Mouse (Mus musculus) MEL (cell line): Measurements from ENCODE around the gene Ttc30a2. TPM values are rescaled to one million over a fixed set of nuclear protein-coding genes. Genes with fewer than 3 reads are reported as not detected.

ENCODE experiments used
- DNase-seq: peaks from one replicate; pipeline ENCODE4 v3.0.0; 2011; ENCODE audit warnings: low read depth, low spot score
- H3K27ac ChIP-seq: 2 replicates; pipeline ENCODE4 v1.5.1; 2012; ENCODE audit warnings: low read depth, mild to moderate bottlenecking, control low read depth, low read length, moderate library complexity; ENCODE audit not compliant: control insufficient read depth
- H3K27me3 ChIP-seq, 2 experiments: fragments of 150-350 bp in 1 of 2; sonication (generic) in 1 of 2; 2 replicates each; pipeline ENCODE4 v1.6.1; 2012; ENCODE audit warnings: low read length in 2 of 2, mild to moderate bottlenecking in 2 of 2, improper control_type of control experiment in 1 of 2, moderate library complexity in 1 of 2; ENCODE audit not compliant: insufficient read depth in 2 of 2, control insufficient read depth in 1 of 2
- H3K36me3 ChIP-seq, 2 experiments: 2 replicates each; pipeline ENCODE4 v1.6.1; 2012 to 2014; ENCODE audit warnings: low read length in 2 of 2, improper control_type of control experiment in 1 of 2, inconsistent platforms in 1 of 2, mild to moderate bottlenecking in 1 of 2; ENCODE audit not compliant: insufficient read depth in 2 of 2, control insufficient read depth in 1 of 2
- H3K4me1 ChIP-seq, 2 experiments: fragments of 150-350 bp in 1 of 2; sonication (generic) in 1 of 2; 2 replicates each; pipeline ENCODE4 v1.6.1; 2012; ENCODE audit warnings: low read length in 2 of 2, improper control_type of control experiment in 1 of 2, mild to moderate bottlenecking in 1 of 2; ENCODE audit not compliant: insufficient read depth in 2 of 2, control insufficient read depth in 1 of 2
- H3K4me3 ChIP-seq, 2 experiments: fragments of 150-350 bp in 1 of 2; sonication (generic) in 1 of 2; 2 replicates each; pipeline ENCODE4 v1.5.1; 2012; ENCODE audit warnings: low read depth in 2 of 2, low read length in 2 of 2, mild to moderate bottlenecking in 2 of 2, moderate library complexity in 2 of 2, control low read depth in 1 of 2, improper control_type of control experiment in 1 of 2; ENCODE audit not compliant: control insufficient read depth in 1 of 2, insufficient read depth in 1 of 2
- H3K79me2 ChIP-seq: 2 replicates; pipeline ENCODE4 v1.6.1; 2012; ENCODE audit warnings: mild to moderate bottlenecking, low read length, moderate library complexity; ENCODE audit not compliant: control insufficient read depth, poor library complexity, insufficient read depth
- H3K9ac ChIP-seq: 2 replicates; pipeline ENCODE4 v1.6.1; 2012; ENCODE audit warnings: low read depth, mild to moderate bottlenecking, control low read depth, low read length, moderate library complexity; ENCODE audit not compliant: control insufficient read depth, poor library complexity, severe bottlenecking
- H3K9me3 ChIP-seq: fragments of 150-350 bp; sonication (generic); replicated peaks from 2 replicates; pipeline ENCODE4 v1.6.1; 2012; ENCODE audit warnings: mild to moderate bottlenecking, low read length, improper control_type of control experiment, moderate library complexity; ENCODE audit not compliant: insufficient read depth
- BHLHE40 ChIP-seq: IDR thresholded peaks from 2 replicates; pipeline ENCODE4 v1.6.1; 2012; ENCODE audit warnings: low read depth, mild to moderate bottlenecking, inconsistent platforms, low read length, improper control_type of control experiment, borderline replicate concordance
- ELF1 ChIP-seq: IDR thresholded peaks from 2 replicates; pipeline ENCODE4 v1.6.1; 2014; ENCODE audit warnings: low read depth, mild to moderate bottlenecking, inconsistent platforms, low read length, improper control_type of control experiment, moderate library complexity
- HCFC1 ChIP-seq: IDR thresholded peaks from 2 replicates; pipeline ENCODE4 v1.6.1; 2012; ENCODE audit warnings: low read depth, mild to moderate bottlenecking, inconsistent platforms, low read length, improper control_type of control experiment, moderate library complexity
- MYB ChIP-seq: IDR thresholded peaks from 2 replicates; pipeline ENCODE4 v1.6.1; 2011; ENCODE audit warnings: mild to moderate bottlenecking, low read depth, low read length, improper control_type of control experiment
- NELFE ChIP-seq: IDR thresholded peaks from 2 replicates; pipeline ENCODE4 v1.6.1; 2011; ENCODE audit warnings: low read depth, low read length, improper control_type of control experiment
- ZNF384 ChIP-seq: IDR thresholded peaks from 2 replicates; pipeline ENCODE4 v1.6.1; 2012; ENCODE audit warnings: low read depth, mild to moderate bottlenecking, inconsistent platforms, low read length, improper control_type of control experiment
- polyA plus RNA-seq, 2 experiments: library from polyadenylated mRNA; stranded (reverse) in 1 of 2; unstranded in 1 of 2; fragments of >175 nt in 1 of 2; fragments of >200 nt in 1 of 2; gene quantifications; 2 replicates each; pipeline versions ENCODE4 v1.2.1 to v1.2.4; 2012; ENCODE audit warnings: low replicate concordance in 2 of 2, low read depth in 1 of 2; ENCODE audit not compliant: insufficient read length in 2 of 2, insufficient read depth in 1 of 2, missing spikeins in 1 of 2
- total RNA-seq: library from RNA; depleted of rRNA; stranded (reverse); fragments of 300-350 nt; gene quantifications from 2 replicates; pipeline ENCODE4 v1.2.3, GENCODE M21; 2012; rRNA removed

Gene Ttc30a2
- total and polyA plus RNA-seq, 3 experiments: not detected

DNA sequence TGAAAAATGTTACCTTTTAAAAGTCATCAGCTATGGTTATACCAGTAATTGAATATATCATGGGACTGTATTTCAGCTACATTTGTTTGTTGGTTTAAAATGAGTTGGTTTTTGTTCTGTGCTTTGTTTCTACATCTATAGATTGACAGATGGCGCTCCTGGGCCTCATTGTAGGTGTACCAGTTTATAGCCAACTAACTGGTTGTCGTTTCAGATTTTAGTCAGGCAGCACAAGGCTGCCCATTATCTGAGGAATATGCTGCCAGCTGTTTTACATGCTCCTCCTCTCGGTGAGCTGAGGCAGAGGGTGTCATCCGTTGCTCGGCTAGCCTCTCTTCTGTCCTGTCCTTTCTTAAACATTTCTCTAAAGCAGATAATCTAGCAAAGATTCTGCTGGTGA is 51.9 kb downstream of the Ttc30a2 start:
- DNase-seq: no peak
- TF ChIP-seq NELFE: no peak
- no peak for TF ChIP-seq BHLHE40
- TF ChIP-seq ZNF384: no peak
- TF ChIP-seq ELF1: no peak
- no peak for TF ChIP-seq MYB
- TF ChIP-seq HCFC1: no peak
- H3K79me2 ChIP-seq: no peaks in the 10 kb centered on the region
- no peaks in the 10 kb centered on the region for H3K4me1 ChIP-seq
- H3K4me3 ChIP-seq: no peak overlapping the region
- H3K27me3 ChIP-seq: no peaks in the 10 kb centered on the region
- H3K27ac ChIP-seq: no peak overlapping the region
- H3K9me3 ChIP-seq: no peaks in the 10 kb centered on the region
- no peak overlapping the region for H3K9ac ChIP-seq
- H3K36me3 ChIP-seq: peaks cover 0 to 4% of the 10 kb centered on the region in 2 experiments; a peak in 2 of 4 replicates

Other genes with a start within 250 kb of the Ttc30a2 start
- 47.8 and 49.0 TPM in 2 replicates for gene Agps, start 146.0 kb downstream of the Ttc30a2 start, total RNA-seq
- 10 to 100 TPM in 1 of 2 experiments, not detected in 1; 32.3 TPM for gene Agps, start 146.0 kb downstream of the Ttc30a2 start, polyA plus RNA-seq
- not detected in 2 replicates for gene Ttc30b, start 39.6 kb downstream of the Ttc30a2 start, total RNA-seq
- not detected for gene Ttc30b, start 39.6 kb downstream of the Ttc30a2 start, polyA plus RNA-seq
- not detected in 2 replicates for gene Ttc30a1, start 3.8 kb upstream of the Ttc30a2 start, total RNA-seq
- gene Ttc30a1, start 3.8 kb upstream of the Ttc30a2 start, polyA plus RNA-seq: not detected